Mouse (Mus musculus) CH12.LX (cell line): ENCODE results near the gene Zbtb7a.

Experiments used
- CTCF ChIP-seq, 2 experiments: IDR thresholded peaks in 1 of 2; conservative IDR thresholded peaks in 1 of 2; 2 replicates each; pipeline ENCODE4 v1.5.1; 2011 to 2012; ENCODE audit warnings: low read depth in 2 of 2, low read length in 2 of 2, improper control_type of control experiment in 1 of 2, inconsistent platforms in 1 of 2, mild to moderate bottlenecking in 1 of 2, moderate library complexity in 1 of 2
- POLR2A ChIP-seq: IDR thresholded peaks from 2 replicates; pipeline ENCODE4 v1.6.1; 2011; ENCODE audit warnings: low read depth, mild to moderate bottlenecking, improper control_type of control experiment, low read length
- ZKSCAN1 ChIP-seq: IDR thresholded peaks from 2 replicates; pipeline ENCODE4 v1.6.1; 2012; ENCODE audit warnings: low read depth, inconsistent platforms, low read length, improper control_type of control experiment, borderline replicate concordance
- ZNF384 ChIP-seq: IDR thresholded peaks from 2 replicates; pipeline ENCODE4 v1.6.1; 2012; ENCODE audit warnings: low read depth, low read length, improper control_type of control experiment, inconsistent platforms

DNA sequence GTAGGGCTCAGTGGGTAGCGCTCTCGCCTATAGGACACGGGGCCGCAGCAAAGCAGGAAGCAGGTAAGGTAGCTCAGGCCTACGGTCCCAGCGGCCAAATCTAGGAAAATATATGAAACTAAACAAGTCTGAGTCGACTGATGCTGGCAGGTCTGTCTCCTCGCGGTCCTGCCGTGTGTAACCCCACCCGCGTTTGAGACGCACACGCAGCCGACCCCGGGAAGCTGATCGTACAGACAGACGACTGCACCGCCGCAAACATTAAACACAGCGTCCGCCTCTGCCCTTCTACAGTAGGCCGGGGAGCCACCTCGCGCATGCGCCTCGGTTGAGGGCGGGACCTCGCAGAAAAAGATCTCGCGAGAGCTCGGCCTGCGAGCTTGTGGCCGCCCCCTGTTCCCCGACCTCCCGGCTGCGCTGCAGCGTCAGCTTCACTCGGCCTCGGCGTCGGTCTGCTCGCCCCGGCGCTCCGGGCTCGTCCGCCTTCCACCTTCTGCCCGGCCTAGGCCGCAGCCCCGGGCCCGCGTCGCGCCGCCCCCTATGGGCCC is 29.4 kb upstream of the Zbtb7a start, which contains the start of gene Map2k2:
- TF ChIP-seq CTCF (conservative IDR thresholded peaks at IDR 0.05 in 1 of 2, IDR thresholded peaks at IDR 0.05 in 1 of 2; ENCODE audit: low read depth in 2 of 2, low read length in 2 of 2) (no peak), POLR2A (peak; percentile 99), ZNF384 (no peak), ZKSCAN1 (no peak)
